Mouse (Mus musculus) embryonic fibroblast, embryonic 13.5 days (primary cell): ENCODE results near the gene Anapc16.

Experiments
- CTCF ChIP-seq: IDR thresholded peaks from 2 replicates; pipeline ENCODE4 v1.5.1; 2011; ENCODE audit warnings: mild to moderate bottlenecking, control low read depth, low read length, moderate library complexity, borderline replicate concordance; ENCODE audit not compliant: insufficient read depth
- POLR2A ChIP-seq: IDR thresholded peaks from 2 replicates; pipeline ENCODE4 v1.6.1; 2011; ENCODE audit warnings: low read depth, mild to moderate bottlenecking, control low read depth, low read length, moderate library complexity

DNA sequence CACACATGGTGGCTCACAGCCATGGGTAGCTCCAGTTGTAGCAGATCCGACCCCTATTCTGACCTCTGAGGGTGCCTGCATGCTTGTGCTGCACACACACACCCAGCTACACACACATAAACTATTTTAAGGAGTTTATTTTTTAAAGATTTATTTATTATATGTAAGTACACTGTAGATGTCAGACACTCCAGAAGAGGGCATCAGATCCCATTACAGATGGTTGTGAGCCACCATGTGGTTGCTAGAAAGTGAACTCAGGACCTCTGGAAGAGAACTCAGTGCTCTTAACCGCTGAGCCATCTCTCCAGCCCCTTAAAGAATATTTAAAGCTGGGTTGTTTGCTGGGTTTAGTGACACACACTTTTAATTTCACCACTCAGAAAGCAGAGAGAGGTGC lies 16.4 kb upstream of the Anapc16 start:
- TF ChIP-seq CTCF (no peak), POLR2A (no peak)
